Mouse (Mus musculus) liver, embryonic 14.5 days (tissue): ENCODE measurements around the gene Acvr1. TPM values are rescaled to one million over a fixed set of nuclear protein-coding genes. Genes with fewer than 3 reads are reported as not detected.

Source experiments
- ATAC-seq: fragments of 200-750 bp; cut with Nextera tagmentation; 2 replicates; pipeline ENCODE4 v1.8.0; 2017; ENCODE audit warnings: moderate number of reproducible peaks, mild to moderate bottlenecking, moderate library complexity; ENCODE audit not compliant: insufficient read depth
- DNase-seq, 3 experiments: peaks; one replicate each; pipeline ENCODE4 v3.0.0-alpha.2; 2012 to 2013; ENCODE audit warnings: low read depth in 3 of 3, low spot score in 3 of 3
- H3K27ac ChIP-seq: fragments of 300-500 bp; sonication (generic); 2 replicates; pipeline ENCODE4 v1.5.1; 2014; ENCODE audit warnings: moderate library complexity, mild to moderate bottlenecking, control low read depth, inconsistent platforms
- H3K27me3 ChIP-seq: fragments of 300-500 bp; sonication (generic); 2 replicates; pipeline ENCODE4 v1.6.1; 2014; ENCODE audit warnings: mild to moderate bottlenecking, low read length, moderate library complexity; ENCODE audit not compliant: control insufficient read depth, insufficient read depth
- H3K36me3 ChIP-seq: fragments of 300-500 bp; sonication (generic); replicated peaks from 2 replicates; pipeline ENCODE4 v1.6.1; 2014; ENCODE audit warnings: low read depth; ENCODE audit not compliant: control insufficient read depth, insufficient read depth
- H3K4me1 ChIP-seq, 2 experiments: fragments of 200-500 bp in 1 of 2; fragments of 300-500 bp in 1 of 2; sonication (generic) in 1 of 2; replicated peaks; 2 replicates each; pipeline ENCODE4 v1.6.1; 2012 to 2014; ENCODE audit warnings: antibody characterized with exemption in 1 of 2, inconsistent platforms in 1 of 2, low read length in 1 of 2; ENCODE audit not compliant: control insufficient read depth in 2 of 2, insufficient read depth in 2 of 2
- H3K4me2 ChIP-seq: fragments of 300-500 bp; sonication (generic); 2 replicates; pipeline ENCODE4 v1.6.1; 2014; ENCODE audit warnings: low read depth, mild to moderate bottlenecking, control low read depth, moderate library complexity
- H3K4me3 ChIP-seq, 2 experiments: fragments of 200-500 bp in 1 of 2; fragments of 300-500 bp in 1 of 2; sonication (generic) in 1 of 2; 2 replicates each; pipeline ENCODE4 v1.5.1; 2012 to 2014; ENCODE audit warnings: low read depth in 2 of 2, low read length in 2 of 2, mild to moderate bottlenecking in 2 of 2, control low read depth in 1 of 2, inconsistent platforms in 1 of 2, moderate library complexity in 1 of 2; ENCODE audit not compliant: insufficient read depth in 1 of 2
- H3K9ac ChIP-seq: fragments of 300-500 bp; sonication (generic); replicated peaks from 2 replicates; pipeline ENCODE4 v1.6.1; 2014; ENCODE audit warnings: mild to moderate bottlenecking, control low read depth, moderate library complexity
- H3K9me3 ChIP-seq: fragments of 300-500 bp; sonication (generic); 2 replicates; pipeline ENCODE4 v1.6.1; 2016; ENCODE audit warnings: low read length, mixed read lengths; ENCODE audit not compliant: control insufficient read depth
- CTCF ChIP-seq: IDR thresholded peaks from 2 replicates; pipeline ENCODE4 v1.5.1; 2016; ENCODE audit warnings: antibody characterized with exemption, low read depth, control low read depth
- EP300 ChIP-seq: IDR thresholded peaks from 2 replicates; pipeline ENCODE4 v1.6.1; 2016; ENCODE audit warnings: antibody characterized with exemption, low read depth
- WGBS: fragments of 180-500 bp; shearing (Covaris S2); extraction: QIAGEN DNeasy Blood & Tissue Kit; methylation state at CpG from one replicate; pipeline ENCODE4 v1.1.7; 2014; ENCODE audit not compliant: insufficient replicate concordance; 5-methylcytosine and 5-hydroxymethylcytosine counted together
- polyA plus RNA-seq, 2 experiments: library from polyadenylated mRNA; depleted of rRNA in 1 of 2; stranded (reverse) in 1 of 2; unstranded in 1 of 2; fragments of >200 nt; fragmentation: Nextera tagmentation in 1 of 2; extraction: Ambion mirVana in 1 of 2; gene quantifications; 2 replicates each; pipeline versions ENCODE4 v1.2.1 to v1.2.3; 2012 to 2014

Acvr1 gene
- polyA plus RNA-seq, 2 experiments = 2.0 to 3.3 TPM

GRCm38 (mm10) chr2:58485683-58486082, 81.3 kb downstream of the Acvr1 start:
- Histone ChIP-seq H3K4me3 (no peak overlapping the region), H3K4me2 (no peak overlapping the region), H3K4me1 (peaks cover 0 to 8% of the 10 kb centered on the region in 2 experiments; a peak in 2 of 4 replicates), H3K9ac (no peak overlapping the region), H3K36me3 (no peaks in the 10 kb centered on the region), H3K27ac (no peak overlapping the region), H3K9me3 (no peaks in the 10 kb centered on the region), H3K27me3 (no peaks in the 10 kb centered on the region)
- ATAC-seq (no peak), DNase-seq (no peak)
- no peak for TF ChIP-seq CTCF
- no peak for TF ChIP-seq EP300
- 74% methylated on average over 3 of the region's 3 CpGs for WGBS

GRCm38 (mm10) chr2:58485152-58485551, 81.8 kb downstream of the Acvr1 start:
- H3K9me3 ChIP-seq = no peaks in the 10 kb centered on the region
- no peaks in the 10 kb centered on the region for H3K27me3 ChIP-seq
- TF ChIP-seq EP300 (no peak), CTCF (no peak)
- ATAC-seq = no peak
- no peak overlapping the region for H3K4me3 ChIP-seq
- 42% methylated on average over 4 of the region's 4 CpGs for WGBS
- H3K9ac ChIP-seq = no peak overlapping the region
- H3K27ac ChIP-seq = no peak overlapping the region
- peaks cover 0 to 8% of the 10 kb centered on the region in 2 experiments; a peak in 2 of 4 replicates for H3K4me1 ChIP-seq
- H3K36me3 ChIP-seq = no peaks in the 10 kb centered on the region
- DNase-seq = no peak
- H3K4me2 ChIP-seq = no peak overlapping the region

- WGBS = 49% methylated on average over 7 of the region's 7 CpGs
- H3K36me3 ChIP-seq = no peaks in the 10 kb centered on the region
- H3K4me2 ChIP-seq = no peak overlapping the region
- no peak overlapping the region for H3K9ac ChIP-seq
- H3K4me3 ChIP-seq = no peak overlapping the region
- DNase-seq (no peak), ATAC-seq (no peak)
- no peaks in the 10 kb centered on the region for H3K27me3 ChIP-seq
- no peaks in the 10 kb centered on the region for H3K9me3 ChIP-seq
- no peak for TF ChIP-seq CTCF
- TF ChIP-seq EP300 = no peak
- H3K4me1 ChIP-seq = peaks cover 0 to 8% of the 10 kb centered on the region in 2 experiments; a peak in 2 of 4 replicates
- H3K27ac ChIP-seq = no peak overlapping the region
Observed at GRCm38 (mm10) chr2:58484284-58484965, 82.5 kb downstream of the Acvr1 start.

GRCm38 (mm10) chr2:58481450-58482100, 85.4 kb downstream of the Acvr1 start:
- no peak overlapping the region for H3K27ac ChIP-seq
- ATAC-seq = no peak
- H3K4me1 ChIP-seq = peaks cover 0 to 6% of the 10 kb centered on the region in 2 experiments; a peak in 2 of 4 replicates
- H3K4me2 ChIP-seq = no peak overlapping the region
- no peaks in the 10 kb centered on the region for H3K36me3 ChIP-seq
- no peak overlapping the region for H3K4me3 ChIP-seq
- H3K27me3 ChIP-seq = no peaks in the 10 kb centered on the region
- DNase-seq = no peak
- no peak overlapping the region for H3K9ac ChIP-seq
- H3K9me3 ChIP-seq = no peaks in the 10 kb centered on the region
- no peak for TF ChIP-seq EP300
- TF ChIP-seq CTCF = no peak
- WGBS = 74% methylated on average over 9 of the region's 9 CpGs

GRCm38 (mm10) chr2:58480764-58481163, 86.2 kb downstream of the Acvr1 start:
- DNase-seq = no peak
- H3K4me3 ChIP-seq = no peak overlapping the region
- no peak for ATAC-seq
- H3K9me3 ChIP-seq = no peaks in the 10 kb centered on the region
- peaks cover 0 to 6% of the 10 kb centered on the region in 2 experiments; a peak in 2 of 4 replicates for H3K4me1 ChIP-seq
- no peak for TF ChIP-seq CTCF
- TF ChIP-seq EP300 = no peak
- H3K27me3 ChIP-seq = no peaks in the 10 kb centered on the region
- WGBS = 55% methylated on average over 6 of the region's 6 CpGs
- H3K27ac ChIP-seq = no peak overlapping the region
- no peak overlapping the region for H3K4me2 ChIP-seq
- no peak overlapping the region for H3K9ac ChIP-seq
- H3K36me3 ChIP-seq = no peaks in the 10 kb centered on the region
